Mouse (Mus musculus) liver, adult 2 months (tissue): ENCODE data around the gene Esrrb. TPM values are rescaled to one million over a fixed set of nuclear protein-coding genes. Genes with fewer than 3 reads are reported as not detected.

Experiments
- DNase-seq: peaks from one replicate; pipeline ENCODE4 v3.0.0-alpha.2; 2011; ENCODE audit warnings: low read depth, low spot score; ENCODE audit errors: extremely low read depth
- H3K27ac ChIP-seq: fragments of 200-500 bp; replicated peaks from 2 replicates; pipeline ENCODE4 v1.5.1; 2012; ENCODE audit warnings: low read depth, mild to moderate bottlenecking, control low read depth, inconsistent platforms, low read length; ENCODE audit not compliant: insufficient read depth
- H3K27me3 ChIP-seq: fragments of 200-500 bp; 2 replicates; pipeline ENCODE4 v1.6.1; 2012; ENCODE audit warnings: mild to moderate bottlenecking, moderate library complexity, low read length, inconsistent platforms; ENCODE audit not compliant: control insufficient read depth, insufficient read depth
- H3K36me3 ChIP-seq: fragments of 200-500 bp; 2 replicates; pipeline ENCODE4 v1.6.1; 2012; ENCODE audit warnings: low read length, inconsistent platforms; ENCODE audit not compliant: control insufficient read depth, insufficient read depth
- H3K4me1 ChIP-seq: fragments of 200-500 bp; 2 replicates; pipeline ENCODE4 v1.6.1; 2011; ENCODE audit warnings: low read length; ENCODE audit not compliant: control insufficient read depth, insufficient read depth
- H3K4me3 ChIP-seq: fragments of 200-500 bp; 2 replicates; pipeline ENCODE4 v1.5.1; 2011; ENCODE audit warnings: low read depth, mild to moderate bottlenecking, control low read depth, low read length, moderate library complexity; ENCODE audit not compliant: insufficient read depth
- H3K79me2 ChIP-seq: fragments of 200-500 bp; 2 replicates; pipeline ENCODE4 v1.6.1; 2012; ENCODE audit warnings: inconsistent platforms, mild to moderate bottlenecking, low read length, moderate library complexity; ENCODE audit not compliant: control insufficient read depth, insufficient read depth
- H3K9ac ChIP-seq: fragments of 200-500 bp; 2 replicates; pipeline ENCODE4 v1.6.1; 2012; ENCODE audit warnings: low read depth, mild to moderate bottlenecking, control low read depth, inconsistent platforms, low read length
- CTCF ChIP-seq: fragments of 200-500 bp; IDR thresholded peaks from 2 replicates; pipeline ENCODE4 v1.5.1; 2011; ENCODE audit warnings: low read depth, low read length, control low read depth
- POLR2A ChIP-seq: fragments of 200-500 bp; IDR thresholded peaks from 2 replicates; pipeline ENCODE4 v1.6.1; 2011; ENCODE audit warnings: low read length, control low read depth; ENCODE audit not compliant: insufficient read depth; ENCODE audit errors: extremely low read depth
- WGBS: fragments of 180-500 bp; shearing (Covaris S2); methylation state at CpG from one replicate; pipeline ENCODE4 v1.1.7; 2018; 5-methylcytosine and 5-hydroxymethylcytosine counted together
- polyA plus RNA-seq: library from polyadenylated mRNA; depleted of rRNA; stranded (reverse); fragments of >200 nt; gene quantifications from 2 replicates; pipeline ENCODE4 v1.2.3, GENCODE M21; 2012
- total RNA-seq: library from RNA; depleted of rRNA; stranded (reverse); fragments of >200 nt; gene quantifications from 2 replicates; pipeline ENCODE4 v1.2.3, GENCODE M21; 2014

Gene Esrrb
- total and polyA plus RNA-seq, 2 experiments: 0.33 to 0.37 TPM

- Histone ChIP-seq H3K27me3 (no peaks in the 10 kb centered on the region), H3K27ac (no peak overlapping the region), H3K36me3 (no peaks in the 10 kb centered on the region), H3K4me3 (no peak overlapping the region), H3K9ac (no peak overlapping the region), H3K4me1 (no peaks in the 10 kb centered on the region), H3K79me2 (no peaks in the 10 kb centered on the region)
- 77% methylated on average over 4 of the region's 4 CpGs for WGBS
- TF ChIP-seq POLR2A: no peak
- no peak for TF ChIP-seq CTCF
- DNase-seq: no peak
Measured at GRCm38 (mm10) chr12:86503921-86504320, 143.0 kb downstream of the Esrrb start.

- Histone ChIP-seq H3K4me1 (no peaks in the 10 kb centered on the region), H3K79me2 (no peaks in the 10 kb centered on the region), H3K9ac (no peak overlapping the region), H3K36me3 (no peaks in the 10 kb centered on the region), H3K27me3 (no peaks in the 10 kb centered on the region), H3K27ac (no peak overlapping the region), H3K4me3 (no peak overlapping the region)
- DNase-seq: peak; percentile 18
- WGBS: 86% methylated on average over 3 of the region's 3 CpGs
- TF ChIP-seq CTCF (no peak), POLR2A (no peak)
Measured at GRCm38 (mm10) chr12:86504321-86504720, 143.4 kb downstream of the Esrrb start.

- DNase-seq: no peak
- WGBS: 82% methylated on average over 10 of the region's 10 CpGs
- H3K4me3 ChIP-seq: no peak overlapping the region
- H3K79me2 ChIP-seq: no peaks in the 10 kb centered on the region
- H3K36me3 ChIP-seq: no peaks in the 10 kb centered on the region
- H3K27me3 ChIP-seq: no peaks in the 10 kb centered on the region
- TF ChIP-seq POLR2A: no peak
- no peak for TF ChIP-seq CTCF
- no peak overlapping the region for H3K9ac ChIP-seq
- H3K4me1 ChIP-seq: peaks cover 2% of the 10 kb centered on the region; the same call in 1 of the 2 replicates
- no peak overlapping the region for H3K27ac ChIP-seq
Measured at GRCm38 (mm10) chr12:86507741-86508140, 146.8 kb downstream of the Esrrb start.

- no peaks in the 10 kb centered on the region for H3K36me3 ChIP-seq
- no peak for DNase-seq
- no peaks in the 10 kb centered on the region for H3K79me2 ChIP-seq
- H3K9ac ChIP-seq: no peak overlapping the region
- no peaks in the 10 kb centered on the region for H3K27me3 ChIP-seq
- H3K27ac ChIP-seq: no peak overlapping the region
- TF ChIP-seq CTCF: peak; percentile 20; the same call in 1 of the 2 replicates
- no peak for TF ChIP-seq POLR2A
- 75% methylated on average over 6 of the region's 6 CpGs for WGBS
- peaks cover 2% of the 10 kb centered on the region; the same call in 1 of the 2 replicates for H3K4me1 ChIP-seq
- H3K4me3 ChIP-seq: no peak overlapping the region
Measured at GRCm38 (mm10) chr12:86508313-86508988, 147.5 kb downstream of the Esrrb start.

GRCm38 (mm10) chr12:86509295-86510279 is 148.7 kb downstream of the Esrrb start:
- peaks cover 6% of the 10 kb centered on the region; the same call in 1 of the 2 replicates for H3K4me1 ChIP-seq
- no peak overlapping the region for H3K4me3 ChIP-seq
- no peak overlapping the region for H3K27ac ChIP-seq
- H3K9ac ChIP-seq: no peak overlapping the region
- WGBS: 71% methylated on average over 13 of the region's 13 CpGs
- H3K36me3 ChIP-seq: no peaks in the 10 kb centered on the region
- TF ChIP-seq CTCF (no peak), POLR2A (no peak)
- no peaks in the 10 kb centered on the region for H3K79me2 ChIP-seq
- H3K27me3 ChIP-seq: no peaks in the 10 kb centered on the region
- DNase-seq: no peak
